Mouse (Mus musculus): ENCODE results near the gene Ccnd3. TPM values are rescaled to one million over a fixed set of nuclear protein-coding genes. Genes with fewer than 3 reads are reported as not detected.

The Ccnd3 gene
- polyA plus RNA-seq, 1 experiment from 2014 or later, result 371 TPM

DNA sequence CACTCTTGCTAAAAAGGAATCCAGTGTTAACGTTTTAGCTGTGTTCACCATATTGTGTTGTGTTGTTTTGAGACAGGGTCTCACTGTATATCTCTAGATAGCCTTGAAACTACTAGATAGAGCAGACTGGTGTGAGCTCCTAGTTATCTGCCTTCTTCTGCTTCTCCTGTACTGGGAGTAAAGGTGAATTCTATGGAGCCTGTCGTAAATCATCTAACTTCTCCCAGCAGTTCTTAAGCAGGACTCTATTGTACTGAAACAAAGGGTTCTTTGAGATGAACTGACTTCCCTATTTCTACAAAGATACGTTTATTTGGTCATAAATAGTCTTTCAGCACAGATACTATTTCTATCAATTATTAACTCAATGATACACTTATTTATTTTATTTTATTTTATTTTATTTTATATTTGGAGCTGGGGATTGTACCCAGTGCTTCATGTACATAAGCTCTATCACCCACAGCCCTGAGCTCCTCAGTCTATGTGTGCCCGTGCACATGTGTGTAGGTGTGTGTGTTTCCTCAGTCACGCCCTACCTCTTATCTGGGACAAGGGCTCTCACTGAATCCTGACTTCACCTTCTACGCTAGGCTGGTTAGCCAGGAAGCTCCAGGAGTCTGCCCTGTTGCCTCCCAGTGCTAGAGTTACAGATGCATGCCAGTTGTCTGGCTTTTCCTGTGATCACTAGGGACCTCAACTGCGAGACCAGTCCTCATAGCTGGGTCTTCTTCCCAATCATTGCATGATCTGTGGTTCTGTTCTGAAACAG lies 129.3 kb downstream of the Ccnd3 start:
- peak overlapping the region; percentile 21; the same call in 1 of the 2 replicates for H3K9ac ChIP-seq (ENCODE audit: low read depth, low read length)
- H3K27ac ChIP-seq (ENCODE audit: low read length), result peak overlapping the region; percentile 75
- no peaks in the 10 kb centered on the region for H3K27me3 ChIP-seq (replicated peaks; ENCODE audit: control insufficient read depth, insufficient read depth, low read length)
- no peak overlapping the region for H3K4me3 ChIP-seq (ENCODE audit: low read length)
- peak overlapping the region; percentile 34 for H3K4me2 ChIP-seq (ENCODE audit: low read depth, low read length)
- H3K4me1 ChIP-seq (ENCODE audit: control insufficient read depth, insufficient read depth, low read length), result peaks cover 8% of the 10 kb centered on the region; the same call in 1 of the 2 replicates
- no peaks in the 10 kb centered on the region for H3K36me3 ChIP-seq (ENCODE audit: control insufficient read depth, insufficient read depth, low read length)
- ATAC-seq, result peak; percentile 83
- H3K9me3 ChIP-seq (ENCODE audit: control insufficient read depth, low read length), result no peaks in the 10 kb centered on the region
- 54% methylated on average over 7 of the region's 7 CpGs for WGBS

DNA sequence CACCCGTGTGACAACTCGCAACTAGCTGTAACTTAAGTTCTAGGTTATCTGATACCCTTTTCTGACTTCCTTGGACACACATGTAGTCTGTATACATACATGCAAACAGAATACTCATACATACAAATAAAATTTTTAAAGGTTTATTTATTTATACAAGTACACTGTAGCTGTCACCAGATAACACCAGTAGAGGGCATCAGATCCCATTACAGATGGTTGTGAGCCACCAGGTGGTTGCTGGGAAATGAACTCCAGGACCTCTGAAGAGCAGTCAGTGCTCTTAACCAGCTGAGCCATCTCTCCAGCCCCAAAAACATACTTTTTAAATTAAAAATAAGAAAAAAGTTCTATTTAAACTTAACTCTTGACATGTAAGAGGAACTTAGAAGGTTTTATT lies 138.1 kb downstream of the Ccnd3 start:
- WGBS, result 83% methylated on average over 2 of the region's 2 CpGs
- no peak overlapping the region for H3K4me2 ChIP-seq (ENCODE audit: low read depth, low read length)
- H3K4me3 ChIP-seq (ENCODE audit: low read length), result no peak overlapping the region
- no peaks in the 10 kb centered on the region for H3K4me1 ChIP-seq (ENCODE audit: control insufficient read depth, insufficient read depth, low read length)
- H3K27ac ChIP-seq (ENCODE audit: low read length), result no peak overlapping the region
- H3K9ac ChIP-seq (ENCODE audit: low read depth, low read length), result no peak overlapping the region
- H3K27me3 ChIP-seq (replicated peaks; ENCODE audit: control insufficient read depth, insufficient read depth, low read length), result no peaks in the 10 kb centered on the region
- no peaks in the 10 kb centered on the region for H3K9me3 ChIP-seq (ENCODE audit: control insufficient read depth, low read length)
- H3K36me3 ChIP-seq (ENCODE audit: control insufficient read depth, insufficient read depth, low read length), result no peaks in the 10 kb centered on the region
- no peak for ATAC-seq

DNA sequence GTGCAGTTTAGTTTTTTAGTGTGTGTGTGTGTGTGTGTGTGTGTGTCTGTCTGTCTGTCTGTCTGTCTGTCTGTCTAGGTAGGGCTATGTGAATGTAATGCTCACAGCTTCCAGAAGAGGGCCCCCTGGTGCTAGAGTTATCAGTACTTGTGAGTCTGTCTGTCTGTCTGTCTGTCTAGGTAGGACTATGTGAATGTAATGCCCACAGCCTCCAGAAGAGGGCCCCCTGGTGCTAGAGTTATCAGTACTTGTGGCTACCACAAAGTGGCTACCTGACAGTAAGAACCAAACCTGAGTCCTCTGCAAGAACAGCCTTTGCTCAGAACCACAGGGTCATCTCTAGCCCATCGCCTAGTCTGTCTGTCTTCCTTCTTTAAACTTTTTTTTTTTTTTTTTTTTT lies 141.8 kb downstream of the Ccnd3 start:
- no peaks in the 10 kb centered on the region for H3K4me1 ChIP-seq (ENCODE audit: control insufficient read depth, insufficient read depth, low read length)
- no peaks in the 10 kb centered on the region for H3K9me3 ChIP-seq (ENCODE audit: control insufficient read depth, low read length)
- H3K4me2 ChIP-seq (ENCODE audit: low read depth, low read length), result no peak overlapping the region
- WGBS, result 90% methylated on average over 1 of the region's 1 CpGs
- no peak for ATAC-seq
- no peak overlapping the region for H3K9ac ChIP-seq (ENCODE audit: low read depth, low read length)
- H3K27ac ChIP-seq (ENCODE audit: low read length), result no peak overlapping the region
- H3K36me3 ChIP-seq (ENCODE audit: control insufficient read depth, insufficient read depth, low read length), result no peaks in the 10 kb centered on the region
- no peak overlapping the region for H3K4me3 ChIP-seq (ENCODE audit: low read length)
- no peaks in the 10 kb centered on the region for H3K27me3 ChIP-seq (replicated peaks; ENCODE audit: control insufficient read depth, insufficient read depth, low read length)

DNA sequence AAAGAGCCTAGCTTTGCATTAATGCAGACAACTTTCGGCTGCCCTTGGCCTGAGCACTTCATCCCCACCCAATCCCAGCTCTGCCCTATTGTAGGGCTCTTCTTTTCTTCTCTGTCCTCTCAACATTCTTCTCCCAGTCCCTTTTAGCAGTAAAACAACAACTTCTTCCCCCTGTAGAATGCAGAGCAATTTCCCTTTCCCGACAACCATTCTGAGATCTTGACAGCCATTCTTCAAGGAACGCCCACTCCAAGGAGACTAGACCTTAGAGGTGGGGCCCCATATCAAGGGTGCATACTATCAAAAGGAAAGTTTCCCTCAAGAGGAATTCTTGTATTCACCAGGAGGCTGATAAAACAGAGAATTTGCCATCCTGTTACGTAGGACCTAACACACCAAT lies 144.1 kb downstream of the Ccnd3 start:
- Histone ChIP-seq H3K4me3 (ENCODE audit: low read length) (no peak overlapping the region), H3K9ac (ENCODE audit: low read depth, low read length) (no peak overlapping the region), H3K4me1 (ENCODE audit: control insufficient read depth, insufficient read depth, low read length) (no peaks in the 10 kb centered on the region), H3K36me3 (ENCODE audit: control insufficient read depth, insufficient read depth, low read length) (no peaks in the 10 kb centered on the region), H3K4me2 (ENCODE audit: low read depth, low read length) (no peak overlapping the region), H3K27ac (ENCODE audit: low read length) (no peak overlapping the region), H3K9me3 (ENCODE audit: control insufficient read depth, low read length) (no peaks in the 10 kb centered on the region), H3K27me3 (replicated peaks; ENCODE audit: control insufficient read depth, insufficient read depth, low read length) (no peaks in the 10 kb centered on the region)
- 73% methylated on average over 4 of the region's 4 CpGs for WGBS
- no peak for ATAC-seq

Other genes with a start within 250 kb of the Ccnd3 start
- 72.0 and 80.0 TPM in 2 replicates for gene Mrps10, start 136.2 kb upstream of the Ccnd3 start, polyA plus RNA-seq (2015; fragmentation: Nextera tagmentation; extraction: Ambion mirVana)
- gene Guca1b, start 119.7 kb upstream of the Ccnd3 start, polyA plus RNA-seq (2015; fragmentation: Nextera tagmentation; extraction: Ambion mirVana), result 0.66 TPM in 2 replicates
- gene Guca1a, start 104.5 kb upstream of the Ccnd3 start, polyA plus RNA-seq (2015; fragmentation: Nextera tagmentation; extraction: Ambion mirVana), result 2.3 and 2.4 TPM in 2 replicates
- gene AI661453, start 68.4 kb upstream of the Ccnd3 start, polyA plus RNA-seq (2015; fragmentation: Nextera tagmentation; extraction: Ambion mirVana), result 3.7 and 4.6 TPM in 2 replicates
- gene 1700001C19Rik, start 67.7 kb upstream of the Ccnd3 start, polyA plus RNA-seq (2015; fragmentation: Nextera tagmentation; extraction: Ambion mirVana), result 0.17 and 0.45 TPM in 2 replicates
- 19.1 and 20.4 TPM in 2 replicates for gene Taf8, start 2.8 kb upstream of the Ccnd3 start, polyA plus RNA-seq (2015; fragmentation: Nextera tagmentation; extraction: Ambion mirVana)
- gene Bysl, start 106.4 kb downstream of the Ccnd3 start, polyA plus RNA-seq (2015; fragmentation: Nextera tagmentation; extraction: Ambion mirVana), result 17.7 and 22.0 TPM in 2 replicates
- 40.4 and 41.4 TPM in 2 replicates for gene Med20, start 106.5 kb downstream of the Ccnd3 start, polyA plus RNA-seq (2015; fragmentation: Nextera tagmentation; extraction: Ambion mirVana)
- 0.73 and 0.78 TPM in 2 replicates for gene Gm20517, start 106.5 kb downstream of the Ccnd3 start, polyA plus RNA-seq (2015; fragmentation: Nextera tagmentation; extraction: Ambion mirVana)
- 3.8 and 4.2 TPM in 2 replicates for gene Usp49, start 125.6 kb downstream of the Ccnd3 start, polyA plus RNA-seq (2015; fragmentation: Nextera tagmentation; extraction: Ambion mirVana)
- gene Tomm6, start 183.3 kb downstream of the Ccnd3 start, polyA plus RNA-seq (2015; fragmentation: Nextera tagmentation; extraction: Ambion mirVana), result 426 and 427 TPM in 2 replicates
- gene Frs3, start 184.0 kb downstream of the Ccnd3 start, polyA plus RNA-seq (2015; fragmentation: Nextera tagmentation; extraction: Ambion mirVana), result 3.2 and 4.4 TPM in 2 replicates
- 0.16 and 0.26 TPM in 2 replicates for gene Gm21981, start 189.4 kb downstream of the Ccnd3 start, polyA plus RNA-seq (2015; fragmentation: Nextera tagmentation; extraction: Ambion mirVana)
- gene Prickle4, start 189.7 kb downstream of the Ccnd3 start, polyA plus RNA-seq (2015; fragmentation: Nextera tagmentation; extraction: Ambion mirVana), result 0.69 and 1.8 TPM in 2 replicates
- 0.28 and 0.68 TPM in 2 replicates for gene Pgc, start 221.8 kb downstream of the Ccnd3 start, polyA plus RNA-seq (2015; fragmentation: Nextera tagmentation; extraction: Ambion mirVana)
- gene Tfeb, start 232.0 kb downstream of the Ccnd3 start, polyA plus RNA-seq (2015; fragmentation: Nextera tagmentation; extraction: Ambion mirVana), result 30.7 and 37.8 TPM in 2 replicates